Mouse (Mus musculus) Patski (cell line): ENCODE measurements at regions not wholly inside any gene's neighbourhood (a gene's known extent, or its start where the extent isn't known, plus 50 kb on each side); places are given as distances from the start of the nearest gene placed in this dataset.

Experiments used
- ATAC-seq: fragments of 100-300 bp; one replicate; pipeline ENCODE4 v1.8.0; 2021
- CTCF ChIA-PET: fragments of 350-600 bp; sonication (Branson Sonifier 250); formaldehyde crosslinking; loops from one replicate; lab custom pipeline; 2022; ENCODE audit warnings: inconsistent platforms; lab: Charles Lee
- POLR2A ChIA-PET: fragments of 350-600 bp; sonication (Branson Sonifier 250); formaldehyde crosslinking; loops from one replicate; lab custom pipeline; 2022; ENCODE audit warnings: antibody characterized with exemption, inconsistent platforms; lab: Charles Lee
- DNase-seq: peaks from one replicate; pipeline ENCODE4 v3.0.0-alpha.2; 2011; ENCODE audit warnings: low read depth, low spot score
- H3K27me3 ChIP-seq: fragments of 371-371 bp; one replicate; pipeline ENCODE4 v1.5.1; 2021
- CTCF ChIP-seq: fragments of 100-300 bp; IDR thresholded peaks from one replicate; pipeline ENCODE4 v1.5.1; 2021
- in situ Hi-C: fragments of 300-500 bp; cut with MboI; formaldehyde crosslinking; loops from 3 replicates; pipeline ENCODE4 v1.11.1; 2018; ENCODE audit warnings: low pct_unique_long_range_greater_than_20kb, mixed read lengths

GRCm38 (mm10) chr1:98307519-98307918 lies 113.4 kb upstream of the Slco6d1 start:
- in situ Hi-C loops: no loop called here
- POLR2A ChIA-PET: no interaction called here
- CTCF ChIA-PET: no interaction called here
- no peak for ATAC-seq
- no peak for DNase-seq
- TF ChIP-seq CTCF: no peak
- peaks cover 6% of the 10 kb centered on the region for H3K27me3 ChIP-seq

- CTCF ChIA-PET: no interaction called here
- DNase-seq (no peak), ATAC-seq (no peak)
- in situ Hi-C loops: no loop called here
- TF ChIP-seq CTCF: no peak
- peaks cover 6% of the 10 kb centered on the region for H3K27me3 ChIP-seq
- POLR2A ChIA-PET: no interaction called here
These were observed 111.0 kb upstream of the Slco6d1 start for GRCm38 (mm10) chr1:98309894-98310293.

GRCm38 (mm10) chr1:98350095-98350549 lies 70.8 kb upstream of the Slco6d1 start:
- POLR2A ChIA-PET: no interaction called here
- CTCF ChIA-PET: interaction anchor here (0.7 to 1.9 kb wide), 6 partner anchors 27 to 548 kb away, joined by 3 to 6 read pairs (median 3); no protein-coding TSS in a partner anchor
- TF ChIP-seq CTCF: peak; percentile 39
- DNase-seq (no peak), ATAC-seq (no peak)
- peaks cover 13% of the 10 kb centered on the region for H3K27me3 ChIP-seq
- in situ Hi-C loops: no loop called here

- CTCF ChIA-PET: interaction anchor here (1.2 to 1.9 kb wide), 3 partner anchors 188 to 548 kb away, joined by 3 to 6 read pairs (median 5); no protein-coding TSS in a partner anchor
- no peak for ATAC-seq
These were observed 70.2 kb upstream of the Slco6d1 start for GRCm38 (mm10) chr1:98350725-98351124.

GRCm38 (mm10) chr1:98351530-98351929 lies 69.4 kb upstream of the Slco6d1 start:
- no peak for ATAC-seq

More at GRCm38 (mm10) chr1:98350725-98351124, 70.2 kb upstream of the Slco6d1 start:
- POLR2A ChIA-PET: interaction anchor here (0.6 kb wide), 1 partner anchor 524 kb away, joined by 4 read pairs; no protein-coding TSS in a partner anchor
- in situ Hi-C loops: no loop called here
- no peak for TF ChIP-seq CTCF
- H3K27me3 ChIP-seq: peaks cover 15% of the 10 kb centered on the region
- DNase-seq: no peak

More at GRCm38 (mm10) chr1:98351530-98351929, 69.4 kb upstream of the Slco6d1 start:
- no peak for DNase-seq
- CTCF ChIA-PET: interaction anchor here (1.2 kb wide), 1 partner anchor 188 kb away, joined by 3 read pairs; no protein-coding TSS in a partner anchor
- TF ChIP-seq CTCF: no peak
- in situ Hi-C loops: no loop called here
- peaks cover 19% of the 10 kb centered on the region for H3K27me3 ChIP-seq
- POLR2A ChIA-PET: interaction anchor here (0.6 kb wide), 1 partner anchor 524 kb away, joined by 4 read pairs; no protein-coding TSS in a partner anchor
